Mouse (Mus musculus) kidney, postnatal 10 days (tissue): ENCODE measurements around the gene Sptbn1.
"Not testable (repeated sequence)": the region's sequence is repeated elsewhere in the genome, so short reads cannot be mapped to it uniquely, and the experiment has no call there.

Experiments used
- DNase-seq: peaks from one replicate; pipeline ENCODE4 v3.0.0; 2021; ENCODE audit warnings: mixed read lengths

Sptbn1 gene

GRCm38 (mm10) chr11:30255211-30255610 lies 12.8 kb downstream of the Sptbn1 start:
- not testable (repeated sequence) for DNase-seq

DNA sequence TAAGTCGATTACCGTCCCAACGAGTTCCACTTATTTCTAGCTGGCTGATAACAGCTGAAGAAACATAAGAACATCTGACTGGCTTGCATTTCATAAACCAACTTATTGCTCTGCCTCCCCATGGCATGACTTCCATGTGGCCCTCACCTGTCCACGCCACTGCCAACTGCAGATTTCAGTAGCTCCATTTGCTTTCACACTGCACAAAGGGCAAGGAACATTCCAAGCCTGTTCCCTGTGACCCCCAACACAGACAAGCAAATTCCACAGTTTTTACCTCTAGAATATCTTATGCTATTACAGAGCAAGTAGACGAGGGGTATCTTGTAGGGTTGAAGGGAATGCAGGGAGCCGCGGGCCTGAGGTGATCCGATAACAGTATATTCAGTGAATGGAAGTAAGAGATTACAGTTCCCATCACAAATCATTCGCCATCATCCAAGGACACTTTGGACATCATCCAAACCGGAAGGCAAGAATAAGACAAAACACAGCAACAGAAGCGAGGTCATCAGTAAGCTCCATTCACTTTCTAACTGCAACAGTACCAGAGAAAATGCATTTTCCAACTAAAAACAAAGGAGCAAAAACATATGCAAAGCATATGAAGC lies 16.6 kb downstream of the Sptbn1 start:
- DNase-seq, result peak; percentile 24

- no peak for DNase-seq
Measured at GRCm38 (mm10) chr11:30249452-30250016, 18.4 kb downstream of the Sptbn1 start.

GRCm38 (mm10) chr11:30247106-30247505 lies 20.9 kb downstream of the Sptbn1 start:
- no peak for DNase-seq

DNA sequence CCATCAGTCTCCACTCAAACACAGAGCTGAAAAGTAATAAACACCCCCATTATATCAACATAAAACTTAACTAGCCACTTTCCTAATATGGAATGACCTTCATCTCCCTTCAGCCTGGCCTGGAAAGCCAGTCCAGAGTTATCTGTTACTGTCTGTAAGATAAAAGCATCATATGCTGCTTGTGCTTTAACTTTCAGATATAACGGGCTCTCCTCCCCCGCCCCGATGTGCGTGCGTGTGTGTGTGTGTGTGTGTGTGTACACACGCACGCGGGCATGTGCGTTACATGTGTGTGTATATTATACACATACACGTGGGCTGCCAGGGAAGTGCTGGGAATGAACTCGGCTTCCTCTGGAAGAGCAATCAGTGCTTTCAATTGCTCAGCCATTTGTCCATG lies 21.8 kb downstream of the Sptbn1 start:
- peak; percentile 20 for DNase-seq

GRCm38 (mm10) chr11:30244172-30244571 lies 23.8 kb downstream of the Sptbn1 start:
- no peak for DNase-seq

- DNase-seq, result peak; percentile 19
Measured at GRCm38 (mm10) chr11:30243591-30243990, 24.4 kb downstream of the Sptbn1 start.

GRCm38 (mm10) chr11:30240861-30241260 lies 27.1 kb downstream of the Sptbn1 start:
- no peak for DNase-seq

DNA sequence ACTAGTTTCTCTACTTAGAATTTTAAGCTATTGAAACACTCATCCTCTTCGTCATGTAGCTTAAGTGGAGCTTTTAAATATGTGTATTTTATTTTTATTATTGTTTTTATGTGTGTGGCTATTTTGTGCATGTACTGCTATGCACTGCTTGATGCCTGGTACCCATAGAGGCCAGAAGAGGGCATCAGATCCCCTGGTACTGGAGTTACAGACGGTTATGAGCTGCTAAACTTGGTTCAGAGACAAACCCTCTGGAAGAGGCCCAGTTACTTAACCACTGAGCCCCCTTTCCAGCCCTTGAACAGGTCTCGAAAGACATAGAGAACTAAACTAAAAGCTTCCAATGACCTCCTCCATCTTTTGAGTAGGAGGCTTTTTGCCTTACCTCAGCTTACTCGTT lies 30.0 kb downstream of the Sptbn1 start:
- peak; percentile 60 for DNase-seq

DNA sequence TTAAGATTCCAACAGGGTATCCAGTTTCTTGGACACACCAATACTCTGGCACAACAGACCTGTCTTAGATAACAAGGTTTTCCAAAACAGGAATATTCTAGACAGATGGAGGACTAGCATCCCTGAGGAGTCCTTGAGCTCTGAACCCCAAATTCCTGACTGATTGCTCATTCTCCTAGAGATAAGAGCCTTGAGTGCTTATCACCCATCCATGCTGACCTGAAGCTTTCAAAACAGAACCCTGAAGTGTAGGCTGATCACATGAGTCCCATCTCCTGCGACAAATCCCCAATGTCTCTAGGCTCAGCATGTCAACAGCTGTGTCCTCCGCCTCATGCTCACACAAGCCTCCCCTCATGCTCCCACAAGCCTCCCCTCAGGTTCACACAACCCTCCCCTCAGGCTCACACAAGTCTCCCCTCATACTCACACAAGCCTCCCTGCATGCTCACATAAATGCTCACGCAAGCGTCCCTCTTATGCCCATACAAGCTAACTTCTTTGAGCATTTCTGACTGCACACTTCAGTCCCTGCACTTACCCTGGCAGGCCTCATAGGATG lies 31.2 kb downstream of the Sptbn1 start:
- no peak for DNase-seq

- DNase-seq, result no peak
Measured at GRCm38 (mm10) chr11:30235666-30236065, 32.3 kb downstream of the Sptbn1 start.

DNA sequence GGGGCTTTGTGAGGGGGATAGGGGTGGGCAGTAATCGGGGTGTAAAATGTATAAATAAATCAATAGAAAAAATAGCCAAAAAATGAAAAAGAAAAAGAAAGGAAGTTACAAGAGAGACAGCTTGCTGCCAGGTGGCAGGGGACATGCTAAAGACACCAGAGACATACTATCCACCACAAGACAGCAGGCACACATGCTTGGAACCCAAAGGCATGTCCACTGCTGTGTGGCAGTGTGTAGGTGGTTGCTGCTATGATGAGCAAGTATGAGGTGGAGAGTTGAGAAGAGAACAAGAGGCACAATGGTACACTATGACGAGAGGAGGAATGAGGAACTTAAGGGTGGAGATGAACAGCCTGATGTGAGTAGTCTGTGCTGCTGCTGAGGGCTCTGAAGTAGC lies 32.8 kb downstream of the Sptbn1 start:
- DNase-seq, result no peak

DNA sequence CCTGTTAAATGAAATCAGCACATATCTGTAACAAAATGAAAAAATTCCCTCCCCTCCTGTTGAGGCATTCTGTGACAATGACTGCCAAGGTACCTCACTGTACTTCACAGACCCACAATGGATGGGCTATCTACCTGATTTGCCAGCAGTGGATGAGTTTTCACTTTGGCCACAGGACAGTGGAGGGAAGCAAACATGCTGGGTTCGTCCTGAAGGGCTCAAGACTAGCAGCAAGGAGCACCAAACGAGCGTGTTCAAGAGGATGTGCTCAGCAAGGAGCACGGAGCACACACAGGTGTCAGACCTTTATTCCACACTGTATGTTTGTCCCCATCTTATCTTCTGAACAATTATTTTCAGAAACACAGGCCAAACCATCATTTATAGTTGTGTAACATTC lies 34.0 kb downstream of the Sptbn1 start:
- no peak for DNase-seq

GRCm38 (mm10) chr11:30232082-30232481 lies 35.9 kb downstream of the Sptbn1 start:
- peak; percentile 86 for DNase-seq

DNA sequence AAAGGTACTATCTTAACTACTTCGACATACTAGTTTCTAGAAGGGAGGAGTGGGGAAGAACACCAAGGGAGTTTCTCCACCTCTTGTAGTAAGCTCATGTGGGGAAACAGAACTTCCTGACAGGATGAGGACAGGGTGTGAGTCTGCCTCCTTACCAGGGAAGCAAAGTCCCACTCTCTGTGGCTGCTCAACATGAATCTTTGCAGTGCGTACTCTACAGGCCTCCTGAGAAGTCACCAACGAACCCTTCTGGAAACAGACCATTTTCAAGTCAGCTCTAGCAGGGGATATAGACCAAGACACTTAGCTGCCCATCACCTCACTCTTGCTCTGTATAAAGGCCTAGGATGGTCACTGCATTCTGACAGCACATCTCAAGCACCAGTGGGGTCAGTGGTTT lies 36.6 kb downstream of the Sptbn1 start:
- DNase-seq, result no peak

GRCm38 (mm10) chr11:30230330-30230771 lies 37.6 kb downstream of the Sptbn1 start:
- DNase-seq, result peak; percentile 51

GRCm38 (mm10) chr11:30226756-30227155 lies 41.2 kb downstream of the Sptbn1 start:
- no peak for DNase-seq

DNA sequence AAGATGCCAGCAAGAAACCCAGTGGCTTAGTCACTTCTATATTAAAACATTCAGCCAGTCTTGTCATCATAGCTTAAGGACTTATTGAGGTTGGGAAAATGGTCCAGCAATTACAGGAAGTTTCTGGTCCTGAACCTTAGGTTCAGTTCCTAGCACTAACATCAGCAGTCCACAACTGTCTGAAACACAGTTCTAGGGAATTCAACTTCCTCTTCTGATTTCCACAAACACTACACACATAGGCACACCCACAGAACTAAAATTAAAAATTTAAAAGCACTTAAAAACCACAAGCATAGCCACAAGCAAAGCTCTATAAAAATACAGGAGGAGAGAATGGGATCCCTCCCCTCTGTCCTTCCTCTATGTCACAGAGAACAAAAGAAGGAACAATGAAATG lies 43.4 kb downstream of the Sptbn1 start:
- DNase-seq, result no peak

DNA sequence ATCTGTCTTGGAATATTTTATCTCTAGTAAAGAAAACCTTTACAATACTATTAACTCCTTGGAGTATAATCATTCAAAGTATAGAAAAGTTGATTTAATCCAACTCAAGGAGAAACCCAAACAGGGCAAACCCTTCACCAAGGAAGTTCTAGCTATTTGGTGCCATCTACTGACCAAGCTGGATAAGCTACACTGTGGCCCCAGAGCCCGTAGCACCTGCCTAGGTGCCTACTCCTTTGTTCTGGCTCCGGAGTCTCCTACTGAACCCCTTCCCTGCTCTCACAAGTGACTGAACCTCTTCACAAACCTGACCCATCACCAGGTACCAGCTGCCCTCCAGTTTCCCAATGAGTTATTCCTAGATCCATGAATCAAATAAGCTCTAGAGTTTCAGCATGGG lies 45.3 kb downstream of the Sptbn1 start:
- peak; percentile 29 for DNase-seq

GRCm38 (mm10) chr11:30221043-30221442 lies 46.9 kb downstream of the Sptbn1 start:
- no peak for DNase-seq

DNA sequence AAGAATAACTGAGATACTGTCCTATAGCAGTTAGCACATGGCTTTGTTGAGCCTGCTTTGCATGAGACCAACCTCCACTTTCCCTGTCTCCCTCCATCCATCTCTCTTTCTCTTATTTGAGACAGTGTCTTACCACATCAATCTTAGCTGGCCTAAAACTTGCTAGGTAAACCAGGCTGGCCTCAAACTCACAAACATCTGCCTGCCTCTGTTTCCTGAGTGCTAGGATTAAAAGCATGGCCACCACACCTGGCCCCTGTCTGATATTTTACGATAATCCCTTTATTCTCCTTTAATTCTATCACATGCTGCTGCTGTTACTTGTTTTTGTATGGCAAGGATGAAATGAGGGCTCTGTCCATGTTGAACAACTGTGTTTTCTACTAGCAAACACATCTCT lies 49.6 kb downstream of the Sptbn1 start:
- DNase-seq, result no peak

DNA sequence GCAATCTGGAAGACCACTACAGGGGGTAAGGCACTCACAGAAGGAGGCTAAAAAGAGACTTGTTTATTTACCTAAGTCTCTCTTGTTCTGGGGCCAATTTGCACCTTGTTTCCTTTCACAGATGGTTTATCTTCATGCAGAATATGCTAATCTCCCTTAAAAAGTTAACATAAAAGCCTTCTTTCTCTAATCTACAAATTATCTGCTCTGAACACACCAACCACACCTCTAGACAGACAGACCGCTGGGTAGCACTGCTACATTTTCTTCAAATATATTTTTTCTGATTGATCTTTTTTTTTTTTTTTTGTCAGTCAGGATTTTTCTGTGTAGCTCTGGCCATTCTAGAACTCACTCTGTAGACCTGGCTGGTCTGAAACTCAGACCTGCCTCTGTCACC lies 50.5 kb downstream of the Sptbn1 start:
- DNase-seq, result no peak

GRCm38 (mm10) chr11:30211663-30212416 lies 56.1 kb downstream of the Sptbn1 start:
- peak; percentile 31 for DNase-seq

- no peak for DNase-seq
Measured at GRCm38 (mm10) chr11:30211141-30211540, 56.8 kb downstream of the Sptbn1 start.
